Comparison of ENCODE assay signal across 8 mouse cellular contexts in genomic region chr11:68956697-68957096, GRCm38 (mm10). TPM values are rescaled to one million over a fixed set of nuclear protein-coding genes. Genes with fewer than 3 reads are reported as not detected.
DNase-seq lines count a peak whose midpoint lies in the region; ATAC-seq and TF ChIP-seq lines count a peak whose summit lies in the region.

No protein-coding gene starts in this region.

- H3K4me2 ChIP-seq in midbrain, embryonic 13.5 days (replicated peaks): no peak overlapping the region
- peak overlapping the region; percentile 69 for H3K4me2 ChIP-seq in heart, postnatal 0 days (ENCODE audit: low read depth, low read length)
- peak overlapping the region; percentile 24 for H3K4me2 ChIP-seq in limb, embryonic 11.5 days (ENCODE audit: low read depth, severe bottlenecking)
- no peak overlapping the region for H3K4me2 ChIP-seq in stomach, embryonic 15.5 days

- no peak overlapping the region for H3K9ac ChIP-seq in midbrain, embryonic 13.5 days (replicated peaks)
- peak overlapping the region; percentile 46 for H3K9ac ChIP-seq in heart, postnatal 0 days (replicated peaks; ENCODE audit: low read depth, low read length)
- 0 out of 2 replicates have a peak overlapping the region, but pooled peaks have one; percentile 22 for H3K9ac ChIP-seq in limb, embryonic 11.5 days (ENCODE audit: low read length)
- no peak overlapping the region for H3K9ac ChIP-seq in stomach, embryonic 15.5 days

- no peaks in the 10 kb centered on the region for H3K9me3 ChIP-seq in midbrain, embryonic 10.5 days (replicated peaks)
- no peaks in the 10 kb centered on the region for H3K9me3 ChIP-seq in midbrain, embryonic 13.5 days
- H3K9me3 ChIP-seq in heart, postnatal 0 days (replicated peaks; ENCODE audit: control insufficient read depth, low read length): no peaks in the 10 kb centered on the region
- no peaks in the 10 kb centered on the region for H3K9me3 ChIP-seq in limb, embryonic 11.5 days (ENCODE audit: control insufficient read depth, low read length)
- no peaks in the 10 kb centered on the region for H3K9me3 ChIP-seq in stomach, embryonic 15.5 days

- no peak for DNase-seq in midbrain, embryonic 10.5 days (ENCODE audit: low spot score)
- DNase-seq in heart, postnatal 0 days (ENCODE audit: low spot score): no peak
- peak; percentile 29 for DNase-seq in limb, embryonic 11.5 days (ENCODE audit: low spot score)
- DNase-seq in cerebellum, adult 8-10 months: no peak
- no peak for DNase-seq in urinary bladder, postnatal 4 days (ENCODE audit: low spot score in 2 of 2)
- no peak for DNase-seq in thymus, postnatal 0 days (ENCODE audit: low spot score)

- peaks cover 30% of the 10 kb centered on the region for H3K4me1 ChIP-seq in midbrain, embryonic 10.5 days
- H3K4me1 ChIP-seq in midbrain, embryonic 13.5 days (replicated peaks): peaks cover 10% of the 10 kb centered on the region
- H3K4me1 ChIP-seq in heart, postnatal 0 days (ENCODE audit: control insufficient read depth, insufficient read depth): 0 out of 2 replicates have a peak, but pooled peaks cover 5% of the 10 kb centered on the region
- H3K4me1 ChIP-seq in limb, embryonic 11.5 days (ENCODE audit: control insufficient read depth, insufficient read depth, low read length): 0 out of 2 replicates have a peak, but pooled peaks cover 7% of the 10 kb centered on the region
- peaks cover 10% of the 10 kb centered on the region for H3K4me1 ChIP-seq in stomach, embryonic 15.5 days

- TF ChIP-seq CTCF in heart, postnatal 0 days (IDR thresholded peaks at IDR 0.05; ENCODE audit: low read depth): no peak

- H3K4me3 ChIP-seq in midbrain, embryonic 10.5 days: peak overlapping the region; percentile 29
- no peak overlapping the region for H3K4me3 ChIP-seq in midbrain, embryonic 13.5 days (replicated peaks)
- H3K4me3 ChIP-seq in heart, postnatal 0 days (ENCODE audit: low read depth, low read length): peak overlapping the region; percentile 48
- H3K4me3 ChIP-seq in limb, embryonic 11.5 days (ENCODE audit: low read depth, low read length): 0 out of 2 replicates have a peak overlapping the region, but pooled peaks have one; percentile 3
- H3K4me3 ChIP-seq in stomach, embryonic 15.5 days (replicated peaks): peak overlapping the region; percentile 16

- WGBS in midbrain, embryonic 10.5 days: 28% methylated on average over 13 of the region's 13 CpGs
- WGBS in midbrain, embryonic 13.5 days: 32% methylated on average over 13 of the region's 13 CpGs
- WGBS in heart, postnatal 0 days: 32% methylated on average over 13 of the region's 13 CpGs
- 27% methylated on average over 13 of the region's 13 CpGs for WGBS in limb, embryonic 11.5 days
- 30% methylated on average over 13 of the region's 13 CpGs for WGBS in stomach, embryonic 15.5 days

- no peak overlapping the region for H3K27ac ChIP-seq in midbrain, embryonic 10.5 days (replicated peaks)
- H3K27ac ChIP-seq in midbrain, embryonic 13.5 days: no peak overlapping the region
- H3K27ac ChIP-seq in heart, postnatal 0 days (ENCODE audit: low read depth): peak overlapping the region; percentile 84
- no peak overlapping the region for H3K27ac ChIP-seq in limb, embryonic 11.5 days (replicated peaks; ENCODE audit: low read depth, low read length)
- peak overlapping the region; percentile 51; the same call in 1 of the 2 replicates for H3K27ac ChIP-seq in stomach, embryonic 15.5 days

- H3K36me3 ChIP-seq in midbrain, embryonic 10.5 days: no peaks in the 10 kb centered on the region
- H3K36me3 ChIP-seq in midbrain, embryonic 13.5 days: no peaks in the 10 kb centered on the region
- H3K36me3 ChIP-seq in heart, postnatal 0 days (replicated peaks; ENCODE audit: control insufficient read depth, insufficient read depth, low read length): no peaks in the 10 kb centered on the region
- no peaks in the 10 kb centered on the region for H3K36me3 ChIP-seq in limb, embryonic 11.5 days (ENCODE audit: control insufficient read depth, insufficient read depth, low read length)
- H3K36me3 ChIP-seq in stomach, embryonic 15.5 days: no peaks in the 10 kb centered on the region

- TF ChIP-seq EP300 in heart, postnatal 0 days (IDR thresholded peaks at IDR 0.05; ENCODE audit: low read depth): no peak

- H3K27me3 ChIP-seq in midbrain, embryonic 10.5 days (ENCODE audit: low read depth, poor library complexity, severe bottlenecking): peaks cover 61% of the 10 kb centered on the region
- peaks cover 58% of the 10 kb centered on the region for H3K27me3 ChIP-seq in midbrain, embryonic 13.5 days
- H3K27me3 ChIP-seq in heart, postnatal 0 days (ENCODE audit: control insufficient read depth, insufficient read depth, low read length): 0 out of 2 replicates have a peak, but pooled peaks cover 8% of the 10 kb centered on the region
- H3K27me3 ChIP-seq in limb, embryonic 11.5 days (ENCODE audit: control insufficient read depth, insufficient read depth, low read length): peaks cover 33% of the 10 kb centered on the region
- peaks cover 19% of the 10 kb centered on the region; the same call in 1 of the 2 replicates for H3K27me3 ChIP-seq in stomach, embryonic 15.5 days (replicated peaks)

- ATAC-seq in midbrain, embryonic 13.5 days: no peak
- ATAC-seq in heart, postnatal 0 days (ENCODE audit: insufficient read depth, low read depth): peak; percentile 59
- ATAC-seq in limb, embryonic 11.5 days (ENCODE audit: insufficient number of reproducible peaks, low FRiP score, low TSS enrichment, low read depth): no peak
- ATAC-seq in stomach, embryonic 15.5 days (ENCODE audit: insufficient read depth, low FRiP score, low read depth): no peak

RNA-seq across cellular contexts. Expression of gene Arhgef15, which starts 0.6 kb away (rescaled TPM):
- 6.4 and 6.6 TPM in 2 replicates for polyA plus RNA-seq in midbrain, embryonic 10.5 days (2016; fragmentation: Nextera tagmentation; extraction: Ambion mirVana)
- polyA plus RNA-seq in midbrain, embryonic 13.5 days (2015; fragmentation: Nextera tagmentation; extraction: Ambion mirVana): 12.1 and 13.6 TPM in 2 replicates
- 12.6 and 19.8 TPM in 2 replicates for total RNA-seq in heart, postnatal 0 days (2014; rRNA removed; ENCODE audit: low replicate concordance)
- polyA plus RNA-seq in heart, postnatal 0 days (2015; fragmentation: Nextera tagmentation; extraction: Ambion mirVana): 10.0 and 11.6 TPM in 2 replicates
- polyA plus RNA-seq in limb, embryonic 11.5 days (2014; fragmentation: Nextera tagmentation; extraction: Ambion mirVana): 6.7 and 7.7 TPM in 2 replicates
- polyA plus RNA-seq in stomach, embryonic 15.5 days (2015; fragmentation: Nextera tagmentation; extraction: Ambion mirVana): 8.5 and 8.8 TPM in 2 replicates
- 1.0 and 1.1 TPM in 2 replicates for polyA plus RNA-seq in thymus, postnatal 0 days (2015; fragmentation: Nextera tagmentation; extraction: Ambion mirVana)

RNA-seq across cellular contexts. Expression of gene Slc25a35, which starts 11.2 kb away (rescaled TPM):
- polyA plus RNA-seq in midbrain, embryonic 10.5 days (2016; fragmentation: Nextera tagmentation; extraction: Ambion mirVana): 2.0 and 2.1 TPM in 2 replicates
- polyA plus RNA-seq in midbrain, embryonic 13.5 days (2015; fragmentation: Nextera tagmentation; extraction: Ambion mirVana): 1.2 and 1.3 TPM in 2 replicates
- total RNA-seq in heart, postnatal 0 days (2014; rRNA removed; ENCODE audit: low replicate concordance): 0.70 and 3.6 TPM in 2 replicates
- polyA plus RNA-seq in heart, postnatal 0 days (2015; fragmentation: Nextera tagmentation; extraction: Ambion mirVana): 1.9 and 2.0 TPM in 2 replicates
- polyA plus RNA-seq in limb, embryonic 11.5 days (2014; fragmentation: Nextera tagmentation; extraction: Ambion mirVana): 2.6 and 3.0 TPM in 2 replicates
- polyA plus RNA-seq in stomach, embryonic 15.5 days (2015; fragmentation: Nextera tagmentation; extraction: Ambion mirVana): 5.1 and 5.3 TPM in 2 replicates
- polyA plus RNA-seq in thymus, postnatal 0 days (2015; fragmentation: Nextera tagmentation; extraction: Ambion mirVana): 4.0 and 4.8 TPM in 2 replicates

RNA-seq across cellular contexts. Expression of gene Rangrf, which starts 18.3 kb away (rescaled TPM):
- 68.4 and 84.6 TPM in 2 replicates for polyA plus RNA-seq in midbrain, embryonic 10.5 days (2016; fragmentation: Nextera tagmentation; extraction: Ambion mirVana)
- 30.4 and 31.6 TPM in 2 replicates for polyA plus RNA-seq in midbrain, embryonic 13.5 days (2015; fragmentation: Nextera tagmentation; extraction: Ambion mirVana)
- 101 and 103 TPM in 2 replicates for total RNA-seq in heart, postnatal 0 days (2014; rRNA removed; ENCODE audit: low replicate concordance)
- polyA plus RNA-seq in heart, postnatal 0 days (2015; fragmentation: Nextera tagmentation; extraction: Ambion mirVana): 78.0 and 85.1 TPM in 2 replicates
- 82.6 and 84.4 TPM in 2 replicates for polyA plus RNA-seq in limb, embryonic 11.5 days (2014; fragmentation: Nextera tagmentation; extraction: Ambion mirVana)
- polyA plus RNA-seq in stomach, embryonic 15.5 days (2015; fragmentation: Nextera tagmentation; extraction: Ambion mirVana): 55.9 and 63.0 TPM in 2 replicates
- polyA plus RNA-seq in thymus, postnatal 0 days (2015; fragmentation: Nextera tagmentation; extraction: Ambion mirVana): 38.6 and 44.6 TPM in 2 replicates

RNA-seq across cellular contexts. Expression of gene Odf4, which starts 29.8 kb away (rescaled TPM):
- polyA plus RNA-seq in midbrain, embryonic 10.5 days (2016; fragmentation: Nextera tagmentation; extraction: Ambion mirVana): not detected in 2 replicates
- 0.57 and 0.73 TPM in 2 replicates for polyA plus RNA-seq in midbrain, embryonic 13.5 days (2015; fragmentation: Nextera tagmentation; extraction: Ambion mirVana)
- not detected in 2 replicates for total RNA-seq in heart, postnatal 0 days (2014; rRNA removed; ENCODE audit: low replicate concordance)
- polyA plus RNA-seq in heart, postnatal 0 days (2015; fragmentation: Nextera tagmentation; extraction: Ambion mirVana): not detected in 2 replicates
- not detected in 2 replicates for polyA plus RNA-seq in limb, embryonic 11.5 days (2014; fragmentation: Nextera tagmentation; extraction: Ambion mirVana)
- not detected in 2 replicates for polyA plus RNA-seq in stomach, embryonic 15.5 days (2015; fragmentation: Nextera tagmentation; extraction: Ambion mirVana)
- not detected in 2 replicates for polyA plus RNA-seq in thymus, postnatal 0 days (2015; fragmentation: Nextera tagmentation; extraction: Ambion mirVana)

RNA-seq across cellular contexts. Expression of gene Pfas, which starts 51.6 kb away (rescaled TPM):
- 57.8 and 59.2 TPM in 2 replicates for polyA plus RNA-seq in midbrain, embryonic 10.5 days (2016; fragmentation: Nextera tagmentation; extraction: Ambion mirVana)
- 25.7 and 26.0 TPM in 2 replicates for polyA plus RNA-seq in midbrain, embryonic 13.5 days (2015; fragmentation: Nextera tagmentation; extraction: Ambion mirVana)
- total RNA-seq in heart, postnatal 0 days (2014; rRNA removed; ENCODE audit: low replicate concordance): 10.1 and 12.3 TPM in 2 replicates
- 8.3 and 8.7 TPM in 2 replicates for polyA plus RNA-seq in heart, postnatal 0 days (2015; fragmentation: Nextera tagmentation; extraction: Ambion mirVana)
- 43.6 and 48.8 TPM in 2 replicates for polyA plus RNA-seq in limb, embryonic 11.5 days (2014; fragmentation: Nextera tagmentation; extraction: Ambion mirVana)
- 31.5 and 33.7 TPM in 2 replicates for polyA plus RNA-seq in stomach, embryonic 15.5 days (2015; fragmentation: Nextera tagmentation; extraction: Ambion mirVana)
- polyA plus RNA-seq in thymus, postnatal 0 days (2015; fragmentation: Nextera tagmentation; extraction: Ambion mirVana): 26.9 and 29.7 TPM in 2 replicates

Comparison
In these comparisons a context has a peak if more than half of its experiments do, and no peak if none do; other contexts are left out.
1. H3K27ac ChIP-seq: peak in heart, postnatal 0 days (single experiment) and stomach, embryonic 15.5 days (single experiment); none in midbrain, embryonic 10.5 days (single experiment), midbrain, embryonic 13.5 days (single experiment) and limb, embryonic 11.5 days (single experiment).
2. H3K4me2 ChIP-seq: peak in heart, postnatal 0 days (single experiment) and limb, embryonic 11.5 days (single experiment); none in midbrain, embryonic 13.5 days (single experiment) and stomach, embryonic 15.5 days (single experiment).
3. H3K9ac ChIP-seq: peak in heart, postnatal 0 days (single experiment) and limb, embryonic 11.5 days (single experiment); none in midbrain, embryonic 13.5 days (single experiment) and stomach, embryonic 15.5 days (single experiment).